Mouse (Mus musculus) megakaryocyte, adult 5-6 weeks (primary cell): ENCODE data around the gene Tlx2. TPM values are rescaled to one million over a fixed set of nuclear protein-coding genes. Genes with fewer than 3 reads are reported as not detected.

Source experiments
- ATAC-seq: 2 replicates; pipeline ENCODE4 v1.8.0; 2016; ENCODE audit warnings: mild to moderate bottlenecking, inconsistent platforms; ENCODE audit not compliant: poor library complexity, severe bottlenecking
- total RNA-seq, 2 experiments: library from RNA; stranded (forward) in 1 of 2; stranded (reverse) in 1 of 2; fragments of 153-499, 151-499 nt in 1 of 2; fragments of 221-1000, 200-1000 nt in 1 of 2; gene quantifications; 2 replicates each; pipeline versions ENCODE4 v1.2.3 to v1.2.4; 2015 to 2017

Tlx2 gene
- total RNA-seq, 2 experiments from 2014 or later: not detected

GRCm38 (mm10) chr6:83092416-83093127 lies 22.5 kb upstream of the Tlx2 start:
- ATAC-seq: no peak

- no peak for ATAC-seq
Observed at GRCm38 (mm10) chr6:83087926-83088260, 17.8 kb upstream of the Tlx2 start.

DNA sequence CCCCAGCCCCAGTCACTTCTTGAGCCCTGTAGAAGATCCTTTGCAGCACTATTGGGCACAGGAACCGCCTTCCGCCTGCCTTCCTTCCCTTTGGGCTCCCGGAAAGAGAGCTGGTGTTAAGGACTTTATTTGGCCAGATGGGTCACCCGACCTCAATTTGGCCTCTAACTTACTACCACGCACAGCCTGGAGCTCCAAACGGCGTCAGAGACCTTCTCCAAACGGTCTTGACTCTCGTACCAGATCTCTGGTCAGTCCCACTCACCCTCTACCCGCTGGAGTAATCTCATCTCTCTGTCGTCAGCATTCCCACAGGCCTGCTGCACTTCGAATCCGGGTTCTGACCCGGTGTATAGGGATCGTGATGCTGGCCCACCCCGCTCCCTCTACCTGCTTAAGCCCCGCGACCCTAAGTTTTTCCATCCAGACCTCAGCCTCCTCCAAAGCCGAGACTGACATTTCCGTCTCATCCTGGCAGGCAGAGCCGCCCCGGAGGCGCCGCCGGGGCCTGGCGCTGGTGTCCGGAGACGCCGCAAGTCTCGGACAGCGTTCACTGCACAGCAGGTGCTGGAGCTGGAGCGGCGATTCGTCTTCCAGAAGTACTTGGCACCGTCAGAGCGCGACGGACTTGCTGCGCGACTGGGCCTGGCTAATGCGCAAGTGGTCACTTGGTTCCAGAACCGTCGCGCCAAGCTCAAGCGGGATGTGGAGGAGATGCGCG lies 17.3 kb upstream of the Tlx2 start:
- no peak for ATAC-seq

DNA sequence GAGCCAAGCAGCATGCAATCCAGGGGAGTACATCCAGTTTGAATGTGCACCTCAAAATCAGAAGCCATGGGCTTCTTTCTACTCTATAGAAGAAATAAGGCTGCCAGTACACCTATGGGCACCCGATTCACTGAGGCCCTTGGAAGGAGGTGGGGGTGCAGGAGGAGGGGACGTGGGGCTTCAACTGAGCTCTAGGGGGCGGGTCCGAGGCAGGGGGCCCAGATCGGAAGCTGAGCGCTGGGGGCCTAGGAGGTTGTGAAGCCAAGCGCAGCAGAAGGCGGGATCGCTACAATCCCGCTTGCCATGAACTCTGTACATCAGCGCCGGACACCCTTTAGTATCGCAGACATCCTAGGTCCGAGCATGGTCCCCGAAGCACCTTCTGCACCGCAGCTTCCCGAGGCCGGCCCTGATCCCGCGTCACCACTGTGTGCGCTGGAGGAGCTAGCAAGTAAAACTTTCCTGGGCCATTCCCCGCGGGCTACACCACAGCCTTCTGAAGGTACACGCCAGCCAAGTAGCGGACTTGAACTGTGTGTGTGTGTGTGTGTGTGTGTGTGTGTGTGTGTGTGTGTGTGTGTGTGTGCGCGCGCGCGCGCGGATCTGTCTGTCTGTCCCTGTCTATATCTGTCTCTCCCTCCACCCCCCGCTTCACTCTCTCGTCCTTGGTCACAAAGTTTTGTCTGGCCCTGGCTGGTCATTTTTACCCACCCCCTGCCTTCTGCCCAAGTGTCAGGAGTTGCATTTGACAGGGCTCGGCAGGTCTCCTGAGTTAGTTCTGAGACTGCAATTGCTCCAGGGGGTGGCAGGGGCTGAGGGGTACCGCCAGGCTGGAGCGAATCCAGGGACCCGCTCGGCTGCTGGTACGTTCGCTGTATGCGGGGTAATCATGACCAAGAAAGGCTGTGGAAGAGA lies 16.3 kb upstream of the Tlx2 start, which contains the start of gene Lbx2:
Gene Lbx2, plus strand, starts transcription at position 247 of the 915 bp plus-strand sequence.
- 0 out of 2 replicates have a peak, but pooled peaks have one; percentile 29 for ATAC-seq

DNA sequence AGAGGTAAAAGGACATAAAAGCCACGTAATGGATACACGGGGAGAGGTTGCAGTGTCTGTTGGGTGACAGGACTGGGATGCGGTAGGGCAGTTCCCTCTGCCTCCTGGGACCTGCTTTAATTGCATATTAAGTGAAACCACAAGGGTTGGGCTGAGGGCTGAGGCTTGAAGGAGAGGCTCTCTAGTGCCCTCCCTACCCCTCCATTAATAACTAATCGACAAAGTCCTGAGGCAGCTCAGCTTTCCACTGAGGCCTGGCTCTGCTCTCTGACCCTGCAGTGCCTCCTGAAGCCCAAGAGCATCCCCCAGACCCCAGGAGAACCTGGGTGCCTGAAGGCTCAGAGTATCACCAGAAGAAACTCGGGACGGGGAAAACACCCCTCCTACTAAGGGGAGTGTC lies 14.4 kb upstream of the Tlx2 start:
- no peak for ATAC-seq

DNA sequence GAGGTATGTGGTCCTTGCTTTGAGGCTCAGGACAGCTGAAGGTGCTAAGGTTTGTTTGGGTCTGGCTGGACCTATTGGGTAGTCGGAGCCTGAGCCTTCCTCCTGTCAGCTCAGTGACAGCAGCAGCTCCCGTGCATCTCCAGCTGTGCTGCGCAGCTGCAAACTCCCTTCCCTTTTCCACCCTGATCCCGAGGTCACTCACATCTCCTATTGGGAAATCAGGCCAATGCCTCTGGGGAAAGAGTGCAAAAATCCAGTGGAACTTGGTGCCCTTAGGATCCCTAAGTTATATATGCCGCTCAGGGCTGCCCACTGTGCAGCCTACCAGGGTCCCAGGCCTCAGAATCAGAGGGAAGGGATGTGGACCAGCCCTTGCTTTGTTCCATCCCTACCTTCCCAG lies 13.4 kb upstream of the Tlx2 start:
- no peak for ATAC-seq

DNA sequence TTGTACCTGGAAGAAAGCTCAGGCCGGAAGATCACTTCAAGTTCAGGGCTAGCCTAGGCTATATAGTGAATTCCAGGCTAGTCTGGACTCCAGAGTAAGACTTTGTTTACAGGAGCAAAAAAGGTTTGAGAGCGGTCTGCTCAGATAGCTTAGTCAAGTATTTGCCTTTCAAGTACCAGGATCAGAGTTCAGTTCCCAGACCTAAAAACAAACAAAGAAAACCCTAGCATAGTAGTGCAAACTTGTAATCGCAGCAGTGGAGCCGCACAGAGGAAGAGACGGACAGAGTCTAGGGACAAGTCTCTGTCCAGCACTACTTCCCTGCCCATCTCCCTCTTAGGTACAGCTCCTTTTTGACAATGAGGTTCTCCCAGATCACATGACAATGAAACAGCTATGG lies 10.1 kb upstream of the Tlx2 start:
- no peak for ATAC-seq

- peak; percentile 98 for ATAC-seq
Observed at GRCm38 (mm10) chr6:83078324-83078858, 8.3 kb upstream of the Tlx2 start.

- ATAC-seq: peak; percentile 13; the same call in 1 of the 2 replicates
Observed at GRCm38 (mm10) chr6:83077630-83078323, 7.7 kb upstream of the Tlx2 start, which contains the start of gene Pcgf1. TSS of gene Pcgf1 (plus strand) at chr6:83077869.

DNA sequence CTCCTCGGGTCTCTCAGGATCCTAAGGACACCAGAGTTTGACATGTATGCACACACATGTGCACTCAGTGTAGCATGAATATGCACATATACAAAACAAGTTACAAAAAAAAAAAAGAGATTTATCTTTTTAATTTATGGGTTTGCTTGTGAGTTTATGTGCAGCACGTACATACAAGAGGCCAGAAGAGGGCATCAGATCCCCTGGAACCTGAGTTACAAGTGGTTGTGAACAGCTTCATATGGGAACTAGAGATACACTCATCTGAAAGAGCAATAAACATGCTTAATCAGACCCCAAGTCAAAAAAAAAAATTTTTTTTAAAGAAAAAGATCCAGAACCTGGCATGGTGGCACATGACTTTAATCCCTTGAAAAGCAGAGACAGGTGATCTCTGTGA lies 4.9 kb upstream of the Tlx2 start:
- ATAC-seq: no peak

GRCm38 (mm10) chr6:83071220-83071619 lies 1.1 kb upstream of the Tlx2 start:
- no peak for ATAC-seq

GRCm38 (mm10) chr6:83070311-83071219 lies 472 bp upstream of the Tlx2 start:
- no peak for ATAC-seq

- ATAC-seq: no peak
Observed at GRCm38 (mm10) chr6:83069488-83070246, 426 bp downstream of the Tlx2 start.

DNA sequence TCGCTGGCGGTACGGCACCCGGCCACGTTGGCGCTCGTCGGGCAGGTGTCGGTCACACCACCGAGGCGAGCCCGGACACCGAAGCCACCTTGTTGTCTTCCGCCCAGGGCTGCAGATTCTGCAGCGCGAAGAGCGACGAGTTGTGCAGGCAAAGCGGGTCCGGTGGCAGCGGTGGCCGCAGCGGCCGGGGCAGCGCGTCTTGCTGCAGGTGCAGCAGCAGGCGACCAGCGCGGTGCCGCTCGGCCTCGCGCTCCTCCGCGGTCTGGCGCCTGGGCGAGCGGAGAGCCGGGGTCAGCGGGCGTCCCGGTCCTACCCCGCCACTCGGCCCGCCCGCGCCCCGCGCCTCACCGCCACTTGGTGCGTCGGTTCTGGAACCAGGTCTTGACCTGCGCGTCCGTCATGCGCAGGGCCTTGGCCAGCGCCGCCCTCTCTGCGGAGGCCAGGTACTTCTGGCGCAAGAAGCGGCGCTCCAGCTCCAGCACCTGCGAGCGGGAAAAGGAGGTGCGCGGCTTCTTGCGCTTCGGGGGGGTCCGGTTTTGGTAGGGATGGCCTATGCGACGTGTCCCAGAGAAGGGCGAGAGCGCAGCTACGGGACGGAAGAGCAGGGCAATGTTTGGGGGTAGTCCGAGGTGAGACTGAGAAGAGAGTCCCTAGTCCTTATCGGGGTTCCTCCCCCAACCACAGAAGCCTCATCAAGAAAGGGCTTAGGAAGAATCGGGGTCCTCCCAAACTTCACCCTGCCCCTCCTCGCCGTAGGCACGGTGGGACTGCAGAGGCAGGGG lies 1.2 kb downstream of the Tlx2 start:
- ATAC-seq: no peak

- ATAC-seq: no peak
Observed at GRCm38 (mm10) chr6:83068221-83068620, 1.9 kb downstream of the Tlx2 start.

- ATAC-seq: no peak
Observed at GRCm38 (mm10) chr6:83066441-83066840, 3.7 kb downstream of the Tlx2 start.

GRCm38 (mm10) chr6:83065995-83066394 lies 4.1 kb downstream of the Tlx2 start:
- ATAC-seq: peak; percentile 39; the same call in 1 of the 2 replicates

DNA sequence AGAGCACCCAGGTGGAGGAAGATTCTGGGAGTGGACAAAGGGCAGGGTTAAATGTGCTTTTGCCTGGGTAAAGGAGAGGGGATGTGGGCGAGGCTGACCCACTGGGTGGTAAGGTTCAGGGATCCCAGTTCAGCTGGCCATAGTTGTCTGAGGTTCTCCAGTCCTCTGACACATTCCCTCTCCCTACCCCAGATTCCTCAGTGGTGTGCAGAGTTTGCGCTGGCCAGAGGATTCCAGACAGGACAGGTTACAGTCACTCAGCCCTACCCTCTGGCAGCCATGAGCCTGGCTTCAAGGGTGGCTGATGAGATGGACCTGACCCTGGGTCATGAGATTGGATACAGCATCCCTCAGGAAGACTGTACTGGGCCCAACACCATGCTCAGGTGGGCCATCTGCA lies 11.4 kb downstream of the Tlx2 start:
- ATAC-seq: no peak
